Mouse (Mus musculus): ENCODE results near the gene Adarb1.

Gene Adarb1

DNA sequence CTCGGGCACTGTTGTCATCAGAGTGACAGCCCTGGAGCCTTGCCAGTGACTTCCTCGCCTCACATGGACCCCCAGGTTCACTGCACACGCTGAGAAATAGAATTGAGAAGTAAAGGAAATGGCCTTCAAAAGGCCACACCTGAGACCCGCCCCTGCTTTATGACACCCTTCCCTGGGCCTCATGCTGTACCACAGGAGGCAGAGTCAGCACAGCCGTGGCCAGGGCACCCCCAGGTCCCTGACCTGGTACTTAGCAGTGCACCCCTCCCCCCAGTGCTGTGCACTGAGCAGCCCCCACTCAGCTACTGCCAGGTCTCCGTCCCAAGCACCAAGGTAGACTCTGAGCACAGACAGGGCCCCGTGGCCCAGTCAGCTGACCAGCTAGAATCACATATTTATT, 148.9 kb downstream of the Adarb1 start:
- no peak for DNase-seq (ENCODE audit: extremely low read depth, low read depth)

DNA sequence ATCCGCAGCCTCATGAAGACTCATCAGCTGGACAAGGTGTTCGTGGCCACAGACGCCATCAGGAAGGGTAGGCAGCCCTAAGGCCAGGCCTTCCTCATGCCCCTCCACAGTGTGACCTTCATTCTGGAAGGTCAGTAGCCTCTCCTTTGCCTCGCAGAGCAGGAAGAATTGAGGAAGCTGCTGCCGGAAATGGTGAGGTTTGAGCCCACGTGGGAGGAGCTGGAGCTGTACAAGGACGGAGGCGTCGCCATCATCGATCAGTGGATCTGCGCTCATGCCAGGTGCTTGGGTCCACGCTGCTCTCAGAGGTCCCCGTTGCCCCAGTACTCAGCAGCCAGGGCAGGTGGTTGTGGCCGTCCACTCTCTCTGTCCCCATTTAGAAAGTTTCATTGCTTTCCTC, 151.0 kb downstream of the Adarb1 start:
- DNase-seq (ENCODE audit: extremely low read depth, low read depth) = no peak

GRCm38 (mm10) chr10:77266281-77266680, 151.8 kb downstream of the Adarb1 start:
- DNase-seq (ENCODE audit: extremely low read depth, low read depth) = no peak

DNA sequence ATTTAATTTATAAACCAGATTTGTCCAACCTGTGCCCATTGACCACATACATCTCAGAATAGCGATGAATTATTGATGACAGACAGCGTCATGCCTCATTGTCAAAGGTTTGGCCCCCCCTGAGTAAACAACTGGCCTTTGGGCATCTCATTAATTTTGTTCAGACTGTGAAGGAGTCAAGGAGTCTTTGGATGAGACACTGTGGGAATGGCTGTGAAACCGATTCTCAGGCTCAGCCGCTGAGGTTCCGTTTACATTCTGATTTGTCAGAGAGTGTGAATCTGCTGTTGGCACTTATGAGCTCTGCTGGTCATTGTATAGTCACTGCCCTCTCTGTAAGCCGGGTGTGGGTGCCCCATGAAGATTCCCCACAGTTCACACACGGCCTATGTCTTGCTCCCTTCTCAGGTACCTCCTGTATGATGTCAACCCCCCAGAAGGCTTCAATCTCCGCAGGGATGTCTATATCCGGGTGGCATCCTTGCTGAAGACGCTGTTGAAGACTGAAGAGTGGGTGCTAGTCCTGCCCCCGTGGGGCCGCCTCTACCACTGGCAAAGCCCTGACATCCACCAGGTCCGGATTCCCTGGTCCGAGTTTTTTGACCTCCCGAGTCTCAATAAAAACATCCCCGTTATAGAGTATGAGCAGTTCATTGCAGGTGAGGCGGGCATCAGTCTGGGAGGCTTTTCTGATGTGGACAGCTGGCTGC, 157.7 kb downstream of the Adarb1 start:
- no peak for DNase-seq (ENCODE audit: extremely low read depth, low read depth)

GRCm38 (mm10) chr10:77258704-77259621, 159.1 kb downstream of the Adarb1 start, which contains the start of gene Pofut2:
Pofut2 (plus strand) TSS chr10:77259218.
- DNase-seq (ENCODE audit: extremely low read depth, low read depth) = peak; percentile 81

DNA sequence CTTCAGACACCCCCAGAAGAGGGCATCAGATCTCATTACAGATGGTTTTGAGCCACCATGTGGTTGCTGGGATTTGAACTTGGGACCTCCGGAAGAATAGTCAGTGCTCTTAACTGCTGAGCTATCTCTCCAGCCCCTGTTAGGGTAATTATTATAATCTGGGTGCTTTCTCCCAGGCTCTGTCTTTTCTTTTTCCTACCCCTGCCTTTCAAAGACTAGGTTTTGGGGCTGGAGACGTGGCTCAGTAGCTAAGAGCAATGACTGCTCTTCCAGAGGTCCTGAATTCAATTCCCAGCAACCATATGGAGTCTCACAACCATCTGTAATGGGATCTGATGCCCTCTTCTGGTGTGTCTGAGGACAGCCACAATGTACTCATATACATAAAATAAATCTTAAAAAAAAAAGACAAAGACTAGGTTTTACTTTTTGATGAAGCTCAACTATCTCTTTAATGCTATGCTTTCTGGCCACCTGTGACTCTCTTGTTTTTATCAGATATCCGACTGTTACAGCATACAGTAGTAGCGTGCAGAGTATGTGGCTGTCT, 160.0 kb downstream of the Adarb1 start:
- no peak for DNase-seq (ENCODE audit: extremely low read depth, low read depth)

DNA sequence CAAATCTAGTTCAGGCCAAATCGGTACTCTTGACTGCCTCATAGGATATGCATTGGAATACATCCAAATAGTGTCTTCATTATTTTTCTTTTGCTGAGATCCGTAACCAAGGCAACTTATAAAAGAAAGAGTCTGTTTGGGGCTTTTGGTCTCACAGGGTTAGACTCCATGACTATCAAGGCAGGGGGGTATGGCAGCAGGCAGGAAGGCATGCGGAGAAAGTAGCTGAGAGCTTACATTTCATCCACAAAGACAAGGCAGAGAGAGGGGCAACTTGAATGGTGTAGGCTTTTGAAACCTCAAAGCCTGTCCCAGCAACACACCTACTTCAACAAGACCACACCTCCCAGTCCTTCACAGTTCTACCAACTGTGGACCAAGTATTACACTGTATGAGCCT, 162.4 kb downstream of the Adarb1 start:
- no peak for DNase-seq (ENCODE audit: extremely low read depth, low read depth)

DNA sequence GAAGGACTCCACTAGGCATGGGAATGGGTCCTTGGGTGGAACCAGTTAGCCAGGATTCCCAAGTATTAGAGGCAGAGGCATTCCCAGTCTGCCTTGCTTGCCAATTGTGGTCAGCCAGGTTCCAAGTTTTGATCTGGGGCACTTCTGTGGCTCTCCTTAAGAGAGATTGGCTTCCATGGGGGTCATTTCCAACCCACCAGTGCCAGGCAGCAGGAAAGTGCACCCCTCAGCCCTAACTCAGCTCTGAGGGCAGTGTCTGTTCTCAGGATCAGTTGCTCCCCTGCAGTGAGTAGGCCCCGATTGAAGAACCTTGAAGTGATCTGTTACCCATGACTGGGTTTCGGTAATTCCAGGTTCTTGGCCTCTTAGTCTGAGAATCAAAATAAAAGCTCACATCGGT, 162.8 kb downstream of the Adarb1 start:
- DNase-seq (ENCODE audit: extremely low read depth, low read depth) = no peak

DNA sequence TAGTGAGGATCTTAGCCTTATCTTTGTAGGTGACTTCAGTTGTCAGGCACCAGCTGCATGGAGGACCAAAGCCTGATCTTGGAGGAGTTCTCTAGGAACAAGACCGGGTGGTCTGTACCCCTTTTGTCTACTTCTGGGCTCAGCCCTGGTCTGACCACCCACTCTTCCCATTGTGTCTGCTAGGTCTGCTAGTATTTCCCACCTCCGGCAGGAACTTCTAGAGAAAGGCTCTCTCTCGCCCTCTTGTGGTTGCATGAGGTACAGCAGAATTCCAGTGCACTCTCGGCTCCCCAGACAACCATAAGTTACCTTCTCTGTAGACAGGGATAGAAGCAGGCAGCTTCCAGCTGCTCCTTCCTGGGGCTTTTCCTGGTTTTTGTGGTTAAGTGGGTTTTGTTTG, 165.3 kb downstream of the Adarb1 start:
- no peak for DNase-seq (ENCODE audit: extremely low read depth, low read depth)

- DNase-seq (ENCODE audit: extremely low read depth, low read depth) = no peak
These were observed 166.1 kb downstream of the Adarb1 start for GRCm38 (mm10) chr10:77251784-77252539.

DNA sequence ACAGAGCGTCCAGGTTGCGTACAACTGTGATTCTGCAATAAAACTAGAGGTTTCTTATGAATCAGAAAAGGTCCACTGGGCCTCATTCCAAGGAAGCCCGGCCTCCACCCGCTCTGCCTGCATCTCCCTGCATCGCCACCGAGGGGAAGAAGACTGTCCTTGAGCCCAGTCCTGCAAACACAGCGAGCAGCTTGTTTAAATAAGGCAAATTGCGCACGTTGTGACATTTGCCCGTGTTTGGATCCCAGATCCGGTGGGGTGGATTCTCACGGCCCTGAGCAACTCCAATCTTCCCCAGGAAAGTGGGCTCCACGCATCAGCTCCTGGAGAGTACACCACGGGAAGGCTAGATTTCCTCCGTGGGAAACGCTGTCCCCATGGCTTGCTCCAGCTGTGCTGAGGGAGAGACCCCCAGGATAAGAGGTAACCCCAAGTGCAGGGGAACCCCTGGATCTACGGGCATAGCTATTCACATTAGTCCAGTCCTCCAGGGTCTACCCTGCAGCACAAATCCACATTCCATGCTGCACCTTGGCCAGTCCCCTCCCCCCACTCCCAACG, 166.8 kb downstream of the Adarb1 start:
- DNase-seq (ENCODE audit: extremely low read depth, low read depth) = no peak

GRCm38 (mm10) chr10:77247707-77248106, 170.4 kb downstream of the Adarb1 start:
- DNase-seq (ENCODE audit: extremely low read depth, low read depth) = no peak

- DNase-seq (ENCODE audit: extremely low read depth, low read depth) = no peak
These were observed 171.0 kb downstream of the Adarb1 start for GRCm38 (mm10) chr10:77247048-77247447.

- DNase-seq (ENCODE audit: extremely low read depth, low read depth) = no peak
These were observed 173.3 kb downstream of the Adarb1 start for GRCm38 (mm10) chr10:77244777-77245176.

DNA sequence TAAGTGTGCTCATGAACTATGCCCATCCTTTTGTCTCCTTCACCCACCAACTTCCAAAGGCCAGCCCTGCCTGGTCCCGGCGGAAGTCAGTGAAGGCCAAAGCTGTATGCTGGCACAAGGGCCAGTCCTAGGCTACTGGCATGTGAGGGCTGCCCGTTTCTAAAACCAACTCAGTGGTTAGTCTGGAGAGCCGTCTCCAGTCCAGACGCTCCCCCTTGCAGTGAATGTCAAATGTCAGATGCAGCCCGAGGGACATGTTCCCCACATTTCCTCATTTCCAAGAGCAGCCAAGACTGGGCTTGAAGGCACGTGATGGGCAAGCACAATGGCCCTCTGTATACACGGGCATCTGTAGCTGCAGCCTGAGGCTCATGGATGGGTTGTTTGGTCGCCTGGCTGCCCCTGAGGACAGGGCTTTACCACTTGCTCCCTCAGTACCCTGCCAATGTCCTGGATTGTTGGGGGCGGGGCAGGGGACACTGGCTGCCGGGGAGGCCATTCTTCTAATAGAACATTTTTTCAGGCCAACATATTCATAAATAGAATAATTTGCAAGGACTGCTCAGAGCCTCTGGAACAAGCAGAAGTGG, 174.4 kb downstream of the Adarb1 start:
- no peak for DNase-seq (ENCODE audit: extremely low read depth, low read depth)

DNA sequence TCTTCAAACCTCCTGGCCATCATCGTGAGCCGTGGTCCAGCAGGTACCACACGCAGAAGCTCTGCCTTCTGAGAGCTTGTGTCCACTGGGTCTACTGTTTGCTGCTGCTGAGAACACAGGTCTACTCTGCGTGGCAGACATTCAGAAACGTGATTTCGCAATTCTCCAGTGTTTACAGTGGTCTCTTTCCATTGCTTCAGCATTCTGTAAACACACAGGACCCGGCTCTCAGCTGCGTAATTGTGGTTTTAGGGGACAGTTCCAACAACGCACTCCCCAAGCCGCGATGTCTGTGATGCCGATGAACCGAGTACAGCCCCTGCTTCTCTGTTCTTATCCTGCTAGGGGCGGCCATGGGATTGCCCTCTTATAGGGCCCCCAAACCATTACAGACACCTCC, 175.2 kb downstream of the Adarb1 start:
- no peak for DNase-seq (ENCODE audit: extremely low read depth, low read depth)

- no peak for DNase-seq (ENCODE audit: extremely low read depth, low read depth)
These were observed 175.7 kb downstream of the Adarb1 start for GRCm38 (mm10) chr10:77242396-77242795.

DNA sequence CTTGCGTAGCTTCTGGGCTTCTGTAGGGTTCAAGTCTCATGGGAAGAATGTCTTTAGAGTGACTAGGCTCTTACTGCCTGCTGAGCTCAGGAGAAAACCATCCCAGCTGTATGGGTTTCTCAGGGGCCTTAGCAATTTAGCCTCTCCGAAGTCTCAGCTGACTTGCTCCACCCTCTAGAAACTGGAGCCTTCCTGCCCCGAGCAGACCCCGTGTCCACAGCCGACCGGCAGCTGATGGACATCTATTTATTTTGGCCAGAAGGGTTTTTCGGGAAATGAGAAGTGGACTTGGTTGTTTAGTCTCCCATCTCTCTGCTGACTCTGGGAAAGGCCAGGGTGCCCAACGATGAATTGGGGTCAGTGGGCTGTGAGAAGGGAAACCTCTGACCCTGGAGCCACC, 177.3 kb downstream of the Adarb1 start:
- DNase-seq (ENCODE audit: extremely low read depth, low read depth) = no peak
